Mouse (Mus musculus) liver, embryonic 12.5 days (tissue): ENCODE results near the gene Acta2. TPM values are rescaled to one million over a fixed set of nuclear protein-coding genes. Genes with fewer than 3 reads are reported as not detected.

ENCODE experiments used
- ATAC-seq: fragments of 200-750 bp; cut with Nextera tagmentation; 2 replicates; pipeline ENCODE4 v1.8.0; 2017; ENCODE audit warnings: moderate number of reproducible peaks, mild to moderate bottlenecking, moderate library complexity
- H3K27ac ChIP-seq: fragments of 300-500 bp; sonication (generic); 2 replicates; pipeline ENCODE4 v1.5.1; 2016; ENCODE audit warnings: mild to moderate bottlenecking
- H3K27me3 ChIP-seq: fragments of 300-500 bp; sonication (generic); replicated peaks from 2 replicates; pipeline ENCODE4 v1.6.1; 2016; ENCODE audit warnings: mild to moderate bottlenecking, moderate library complexity
- H3K36me3 ChIP-seq: fragments of 300-500 bp; sonication (generic); 2 replicates; pipeline ENCODE4 v1.6.1; 2016; ENCODE audit warnings: mild to moderate bottlenecking, moderate library complexity
- H3K4me1 ChIP-seq: fragments of 300-500 bp; sonication (generic); 2 replicates; pipeline ENCODE4 v1.6.1; 2016
- H3K4me2 ChIP-seq: fragments of 300-500 bp; sonication (generic); 2 replicates; pipeline ENCODE4 v1.6.1; 2016; ENCODE audit warnings: mild to moderate bottlenecking, moderate library complexity
- H3K4me3 ChIP-seq: fragments of 300-500 bp; sonication (generic); 2 replicates; pipeline ENCODE4 v1.5.1; 2016; ENCODE audit warnings: mild to moderate bottlenecking, moderate library complexity
- H3K9ac ChIP-seq: fragments of 300-500 bp; sonication (generic); 2 replicates; pipeline ENCODE4 v1.6.1; 2016; ENCODE audit warnings: mild to moderate bottlenecking, moderate library complexity
- H3K9me3 ChIP-seq: fragments of 300-500 bp; sonication (generic); replicated peaks from 2 replicates; pipeline ENCODE4 v1.6.1; 2016; ENCODE audit warnings: mild to moderate bottlenecking, moderate library complexity
- WGBS: fragments of 180-500 bp; shearing (Covaris S2); methylation state at CpG from one replicate; pipeline ENCODE4 v1.1.7; 2016; ENCODE audit not compliant: insufficient replicate concordance; 5-methylcytosine and 5-hydroxymethylcytosine counted together
- polyA plus RNA-seq: library from polyadenylated mRNA; unstranded; fragments of >200 nt; fragmentation: Nextera tagmentation; extraction: Ambion mirVana; gene quantifications from 2 replicates; pipeline ENCODE4 v1.2.1, GENCODE M21; 2016

Gene Acta2
- polyA plus RNA-seq, 1 experiment from 2014 or later = 26.4 TPM

DNA sequence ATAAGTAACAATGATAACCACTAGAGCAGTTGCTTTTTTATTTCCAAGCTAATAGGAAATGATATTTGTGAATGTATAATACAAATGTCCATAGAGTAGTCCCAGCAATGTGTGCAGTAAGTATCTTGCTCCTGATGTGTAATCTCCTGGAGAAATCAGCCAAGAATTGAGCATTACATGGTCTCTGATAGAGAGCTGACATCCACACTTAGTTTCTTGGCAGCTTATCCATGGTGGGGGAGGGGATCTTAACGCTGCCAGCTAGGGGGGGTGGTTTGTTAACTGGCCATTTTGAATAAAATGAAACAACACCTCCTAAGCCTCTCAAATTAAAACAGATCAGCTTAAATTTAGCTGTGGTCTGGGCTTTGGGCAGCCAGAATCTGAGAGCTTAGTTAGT is 13.6 kb upstream of the Acta2 start:
- ATAC-seq = no peak
- H3K27me3 ChIP-seq = no peaks in the 10 kb centered on the region
- H3K4me1 ChIP-seq = no peaks in the 10 kb centered on the region
- WGBS = 50% methylated on average over 1 of the region's 1 CpGs
- no peak overlapping the region for H3K27ac ChIP-seq
- no peaks in the 10 kb centered on the region for H3K36me3 ChIP-seq
- no peak overlapping the region for H3K4me3 ChIP-seq
- no peaks in the 10 kb centered on the region for H3K9me3 ChIP-seq
- H3K4me2 ChIP-seq = no peak overlapping the region
- no peak overlapping the region for H3K9ac ChIP-seq

DNA sequence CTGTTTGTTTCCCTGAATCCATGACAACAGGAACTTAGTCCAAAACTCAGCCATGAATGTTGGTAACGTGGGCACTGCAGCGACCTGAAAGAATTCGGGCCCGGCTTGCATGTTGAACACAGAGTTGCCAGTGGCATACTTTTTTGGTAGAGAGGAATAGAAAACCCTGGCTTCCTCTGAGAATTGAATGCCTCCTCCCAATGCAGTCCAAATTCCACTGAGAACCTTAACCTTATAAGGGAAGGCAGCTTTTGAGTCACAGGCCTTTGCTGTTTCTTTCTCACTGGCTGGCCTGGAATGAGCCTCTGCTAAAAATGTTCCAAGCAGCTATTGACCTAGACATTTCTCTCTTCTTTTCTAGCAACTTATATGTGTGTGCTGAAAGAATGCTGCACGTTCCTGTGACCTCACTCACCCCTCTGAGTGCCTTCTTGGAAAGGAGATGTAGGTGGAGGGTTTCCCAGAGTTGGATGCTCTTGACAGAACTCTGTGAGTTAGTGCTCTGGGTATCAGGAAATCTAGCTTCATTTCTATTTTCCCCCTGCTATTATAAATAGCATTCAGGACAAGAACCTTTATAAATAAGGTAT is 10.3 kb upstream of the Acta2 start:
- no peak overlapping the region for H3K4me2 ChIP-seq
- no peak overlapping the region for H3K9ac ChIP-seq
- no peaks in the 10 kb centered on the region for H3K27me3 ChIP-seq
- no peaks in the 10 kb centered on the region for H3K36me3 ChIP-seq
- no peak overlapping the region for H3K4me3 ChIP-seq
- H3K9me3 ChIP-seq = no peaks in the 10 kb centered on the region
- no peak for ATAC-seq
- no peaks in the 10 kb centered on the region; the same call in 1 of the 2 replicates for H3K4me1 ChIP-seq
- no peak overlapping the region for H3K27ac ChIP-seq
- 68% methylated on average over 5 of the region's 5 CpGs for WGBS

DNA sequence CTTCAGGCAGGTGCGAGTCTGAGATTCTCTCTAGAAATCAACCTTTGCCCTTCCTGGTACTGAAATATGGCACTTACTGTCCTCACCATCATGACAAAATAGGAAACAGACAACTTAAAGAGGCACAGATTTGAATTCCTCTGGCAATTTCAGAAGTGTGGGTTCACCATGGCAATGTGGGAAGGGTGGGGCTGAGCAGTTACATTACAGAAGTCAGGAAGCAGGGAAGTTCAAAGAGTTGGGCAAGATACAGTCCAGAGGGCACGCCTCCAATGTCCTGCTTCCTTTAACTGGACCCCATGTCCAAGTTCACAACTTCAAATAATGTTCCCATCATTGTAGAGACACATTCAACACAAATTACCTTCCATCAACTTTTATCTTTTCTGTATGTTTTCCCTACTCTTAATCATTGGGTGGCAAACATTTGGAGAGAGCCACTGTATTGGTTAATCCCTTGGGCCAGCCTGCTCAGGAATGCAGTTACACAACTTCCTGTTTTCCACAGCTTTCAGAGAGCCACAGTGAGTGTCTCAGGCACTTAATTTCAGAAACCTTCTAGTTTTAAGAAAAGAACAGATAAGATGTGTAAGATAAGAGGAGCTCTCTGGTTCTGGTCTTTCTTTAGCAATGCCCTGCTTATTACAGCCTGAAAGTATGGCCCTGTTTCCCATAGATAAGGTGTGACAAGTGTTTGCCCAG is 7.0 kb upstream of the Acta2 start:
- no peak for ATAC-seq
- no peak overlapping the region for H3K4me3 ChIP-seq
- no peaks in the 10 kb centered on the region; the same call in 1 of the 2 replicates for H3K4me1 ChIP-seq
- no peaks in the 10 kb centered on the region for H3K27me3 ChIP-seq
- H3K9me3 ChIP-seq = no peaks in the 10 kb centered on the region
- WGBS = 53% methylated on average over 2 of the region's 2 CpGs
- H3K36me3 ChIP-seq = no peaks in the 10 kb centered on the region
- no peak overlapping the region for H3K9ac ChIP-seq
- no peak overlapping the region for H3K4me2 ChIP-seq
- no peak overlapping the region for H3K27ac ChIP-seq

DNA sequence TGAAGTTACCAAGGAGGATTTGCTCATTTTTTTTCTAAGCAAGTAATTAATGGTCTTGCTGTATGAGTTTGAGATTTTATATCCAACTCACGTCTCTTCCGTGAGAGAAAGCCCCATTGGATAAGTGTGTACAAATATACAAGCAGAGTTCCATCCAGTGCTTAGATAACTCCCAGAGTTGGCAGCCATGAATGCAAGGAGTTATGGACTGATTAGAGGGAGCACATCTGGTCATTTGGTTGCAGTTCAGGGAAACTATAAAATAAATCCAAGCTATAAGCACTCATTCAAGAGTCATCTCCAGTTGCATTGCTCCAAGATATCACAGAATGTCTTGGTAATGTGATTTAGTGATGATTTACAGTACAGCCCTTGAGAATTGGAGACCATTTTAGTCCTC is 1.5 kb upstream of the Acta2 start:
- Histone ChIP-seq H3K4me1 (0 out of 2 replicates have a peak, but pooled peaks cover 4% of the 10 kb centered on the region), H3K9ac (no peak overlapping the region), H3K4me3 (no peak overlapping the region), H3K4me2 (no peak overlapping the region), H3K36me3 (no peaks in the 10 kb centered on the region), H3K9me3 (no peaks in the 10 kb centered on the region), H3K27ac (no peak overlapping the region), H3K27me3 (no peaks in the 10 kb centered on the region)
- 62% methylated on average over 2 of the region's 2 CpGs for WGBS
- ATAC-seq = no peak

DNA sequence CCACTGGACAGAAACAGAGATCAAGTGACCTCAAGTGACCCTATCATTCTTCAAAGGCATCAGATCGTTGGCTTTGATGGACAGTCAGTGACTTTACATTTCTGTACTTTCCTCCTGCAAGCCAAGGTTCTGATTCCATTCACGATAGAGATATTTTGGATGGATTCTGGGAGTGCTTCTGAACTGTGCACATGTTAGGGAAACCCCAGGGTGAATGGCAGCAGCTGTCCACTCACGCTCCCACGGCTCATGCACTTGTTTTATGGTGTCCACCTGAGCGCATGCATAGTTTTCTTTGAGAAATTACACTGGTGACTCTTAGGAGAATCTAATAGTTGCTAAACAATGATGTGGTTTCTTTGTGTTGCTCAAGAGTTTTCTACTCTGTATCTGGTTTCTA is 759 bp upstream of the Acta2 start:
- H3K27me3 ChIP-seq = no peaks in the 10 kb centered on the region
- no peaks in the 10 kb centered on the region for H3K9me3 ChIP-seq
- H3K27ac ChIP-seq = no peak overlapping the region
- H3K4me1 ChIP-seq = 0 out of 2 replicates have a peak, but pooled peaks cover 4% of the 10 kb centered on the region
- H3K4me3 ChIP-seq = no peak overlapping the region
- WGBS = 70% methylated on average over 5 of the region's 5 CpGs
- H3K9ac ChIP-seq = no peak overlapping the region
- H3K36me3 ChIP-seq = no peaks in the 10 kb centered on the region
- ATAC-seq = no peak
- no peak overlapping the region for H3K4me2 ChIP-seq

DNA sequence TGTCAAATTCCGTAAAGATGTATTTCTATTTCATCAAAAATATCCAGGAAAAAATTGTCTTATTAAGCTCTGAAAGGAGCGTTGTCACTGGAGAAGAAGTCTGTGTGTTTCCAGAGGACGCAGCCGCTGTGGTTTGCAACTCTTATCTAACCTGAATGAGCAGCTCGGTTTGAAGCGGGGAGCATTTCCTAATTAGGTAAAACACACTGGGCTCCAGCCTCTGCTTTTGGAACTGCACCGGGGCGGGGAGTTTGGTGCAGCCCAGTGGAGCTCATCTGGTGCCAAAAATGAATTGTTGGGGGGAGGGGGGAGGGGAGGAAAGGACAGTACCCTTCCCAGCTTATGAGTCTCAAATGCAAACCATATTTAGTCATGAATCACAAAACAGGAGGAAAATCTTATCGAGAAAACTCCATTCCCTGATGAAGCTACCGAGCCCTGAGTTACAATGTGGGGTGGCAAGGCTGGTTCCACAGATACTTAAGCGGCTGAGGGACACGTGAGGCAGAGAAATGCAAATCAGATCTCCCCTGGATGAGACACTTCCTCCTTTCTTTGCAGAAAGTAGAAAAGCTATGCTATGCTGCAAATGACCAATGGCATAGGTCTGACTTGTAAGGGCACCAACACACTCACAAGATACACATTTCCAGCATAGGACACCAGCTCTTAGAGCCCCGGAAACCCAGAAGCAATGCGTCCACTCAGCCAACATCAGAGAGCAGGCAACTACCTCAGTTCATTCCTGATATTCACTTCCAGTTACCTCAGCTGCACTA is 1.1 kb downstream of the Acta2 start:
- Histone ChIP-seq H3K9me3 (no peaks in the 10 kb centered on the region), H3K4me1 (0 out of 2 replicates have a peak, but pooled peaks cover 4% of the 10 kb centered on the region), H3K36me3 (no peaks in the 10 kb centered on the region), H3K27ac (no peak overlapping the region), H3K27me3 (no peaks in the 10 kb centered on the region), H3K4me2 (peak overlapping the region; percentile 33), H3K4me3 (no peak overlapping the region), H3K9ac (no peak overlapping the region)
- no peak for ATAC-seq
- WGBS = 18% methylated on average over 14 of the region's 14 CpGs

DNA sequence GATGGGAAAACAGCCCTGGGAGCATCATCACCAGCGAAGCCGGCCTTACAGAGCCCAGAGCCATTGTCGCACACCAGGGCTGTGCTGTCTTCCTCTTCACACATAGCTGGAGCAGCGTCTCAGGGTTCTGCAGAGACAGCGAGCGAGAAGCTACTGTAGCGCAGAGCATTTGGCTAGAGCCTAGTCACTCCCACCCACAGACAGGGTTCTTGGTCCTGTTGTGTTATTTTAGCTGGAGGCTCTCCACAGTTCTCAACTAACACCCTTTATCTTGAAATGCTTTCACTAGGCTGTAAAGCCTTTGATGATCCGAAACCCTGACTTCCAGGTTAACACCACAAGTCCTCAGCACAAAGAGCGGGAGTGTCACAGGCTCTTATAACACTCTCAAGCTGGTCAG is 2.9 kb downstream of the Acta2 start:
- Histone ChIP-seq H3K9me3 (no peaks in the 10 kb centered on the region), H3K4me1 (0 out of 2 replicates have a peak, but pooled peaks cover 4% of the 10 kb centered on the region), H3K4me2 (no peak overlapping the region), H3K9ac (no peak overlapping the region), H3K4me3 (no peak overlapping the region), H3K36me3 (no peaks in the 10 kb centered on the region), H3K27me3 (no peaks in the 10 kb centered on the region), H3K27ac (no peak overlapping the region)
- no peak for ATAC-seq
- 63% methylated on average over 9 of the region's 9 CpGs for WGBS

DNA sequence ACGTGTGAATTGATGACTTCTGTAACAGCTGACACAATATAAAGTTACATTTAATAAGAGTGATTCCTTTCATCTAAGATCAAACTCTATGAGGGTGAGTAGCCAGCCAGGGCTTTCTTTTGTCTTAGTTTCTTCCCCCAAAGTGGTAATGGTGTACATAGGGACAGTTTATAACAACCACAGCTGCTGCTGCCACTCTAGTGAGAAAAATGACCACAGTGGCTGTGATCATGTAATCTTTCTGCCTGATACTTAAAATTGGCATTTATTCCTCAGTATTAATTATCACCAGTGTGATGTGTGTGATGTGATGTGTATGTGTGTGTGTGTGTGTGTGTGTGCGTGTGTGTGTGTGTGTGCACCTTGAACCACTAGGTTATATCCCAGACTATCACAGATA is 3.5 kb downstream of the Acta2 start:
- WGBS = 79% methylated on average over 2 of the region's 2 CpGs
- H3K9ac ChIP-seq = no peak overlapping the region
- no peak overlapping the region for H3K27ac ChIP-seq
- no peaks in the 10 kb centered on the region for H3K9me3 ChIP-seq
- H3K27me3 ChIP-seq = no peaks in the 10 kb centered on the region
- no peak overlapping the region for H3K4me2 ChIP-seq
- no peaks in the 10 kb centered on the region for H3K36me3 ChIP-seq
- no peak for ATAC-seq
- no peak overlapping the region for H3K4me3 ChIP-seq
- H3K4me1 ChIP-seq = 0 out of 2 replicates have a peak, but pooled peaks cover 4% of the 10 kb centered on the region

DNA sequence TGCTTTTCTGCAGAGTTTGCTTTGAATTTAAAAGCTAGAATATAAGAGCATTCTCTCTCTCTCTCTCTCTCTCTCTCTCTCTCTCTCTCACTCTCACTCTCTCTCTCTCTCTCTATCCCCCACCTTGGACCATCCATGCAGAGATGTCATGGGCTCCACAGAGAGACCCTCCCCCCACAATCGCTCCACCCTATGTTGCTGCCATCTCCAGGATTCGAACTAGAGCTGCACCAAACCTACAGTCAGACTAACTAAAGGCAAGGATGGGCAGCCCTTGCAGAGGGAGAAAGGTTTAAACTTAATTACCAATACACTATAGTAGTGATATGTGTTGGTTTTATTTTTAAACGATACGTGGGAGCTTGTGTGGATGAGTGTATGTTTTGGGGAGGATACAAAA is 4.8 kb downstream of the Acta2 start:
- no peak for ATAC-seq

DNA sequence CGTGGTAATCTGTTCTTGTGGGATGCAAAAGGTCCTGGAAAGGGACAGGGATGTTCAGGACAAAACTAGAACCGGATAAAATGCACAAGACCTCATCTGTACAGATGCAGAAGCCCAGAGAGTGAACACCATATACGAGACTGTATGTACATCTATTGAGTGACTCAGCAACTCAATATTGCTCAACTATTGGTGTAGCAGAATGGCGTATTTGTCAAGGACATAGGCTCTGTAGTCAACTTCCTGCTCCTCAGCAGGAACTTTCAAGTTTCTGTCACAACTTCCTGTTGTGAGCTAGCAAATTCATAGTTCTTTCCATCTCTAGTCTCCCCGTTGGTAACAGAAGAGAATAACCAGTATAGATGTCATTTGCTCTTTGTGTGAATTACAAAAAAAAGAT is 6.8 kb downstream of the Acta2 start:
- 42% methylated on average over 5 of the region's 5 CpGs for WGBS
- no peak for ATAC-seq
- Histone ChIP-seq H3K4me3 (no peak overlapping the region), H3K4me2 (no peak overlapping the region), H3K36me3 (no peaks in the 10 kb centered on the region), H3K4me1 (0 out of 2 replicates have a peak, but pooled peaks cover 1% of the 10 kb centered on the region), H3K9me3 (no peaks in the 10 kb centered on the region), H3K27ac (no peak overlapping the region), H3K9ac (no peak overlapping the region), H3K27me3 (no peaks in the 10 kb centered on the region)

More for the DNA sequence above, 4.8 kb downstream of the Acta2 start:
- H3K27ac ChIP-seq = no peak overlapping the region
- no peaks in the 10 kb centered on the region for H3K27me3 ChIP-seq
- 0 out of 2 replicates have a peak, but pooled peaks cover 4% of the 10 kb centered on the region for H3K4me1 ChIP-seq
- no peaks in the 10 kb centered on the region for H3K36me3 ChIP-seq
- no peak overlapping the region for H3K4me2 ChIP-seq
- WGBS = 82% methylated on average over 4 of the region's 4 CpGs
- no peaks in the 10 kb centered on the region for H3K9me3 ChIP-seq
- no peak overlapping the region for H3K4me3 ChIP-seq
- H3K9ac ChIP-seq = no peak overlapping the region

DNA sequence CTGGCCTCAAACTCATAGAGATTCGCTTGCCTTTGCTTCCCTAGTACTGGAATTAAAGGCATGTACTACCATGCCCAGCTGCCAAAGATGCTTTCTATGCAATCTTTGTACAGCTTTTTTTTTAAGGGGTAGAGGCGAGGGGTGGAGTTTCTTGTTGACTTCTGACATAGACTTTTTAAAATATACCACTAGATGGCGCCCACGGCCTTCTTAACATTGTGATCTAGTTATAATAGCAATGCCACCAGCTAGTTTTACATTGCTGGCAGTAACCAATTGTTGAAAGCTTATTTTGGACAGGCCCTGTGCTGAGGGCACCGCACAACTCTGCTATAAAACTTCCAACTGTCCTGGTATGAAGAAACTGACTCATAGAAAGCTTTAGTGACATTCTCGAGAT is 11.3 kb downstream of the Acta2 start:
- no peak for ATAC-seq
- Histone ChIP-seq H3K27me3 (no peaks in the 10 kb centered on the region), H3K9me3 (no peaks in the 10 kb centered on the region), H3K27ac (no peak overlapping the region), H3K4me1 (no peaks in the 10 kb centered on the region), H3K4me3 (no peak overlapping the region), H3K4me2 (no peak overlapping the region), H3K9ac (no peak overlapping the region), H3K36me3 (no peaks in the 10 kb centered on the region)
- WGBS = 14% methylated on average over 6 of the region's 6 CpGs

DNA sequence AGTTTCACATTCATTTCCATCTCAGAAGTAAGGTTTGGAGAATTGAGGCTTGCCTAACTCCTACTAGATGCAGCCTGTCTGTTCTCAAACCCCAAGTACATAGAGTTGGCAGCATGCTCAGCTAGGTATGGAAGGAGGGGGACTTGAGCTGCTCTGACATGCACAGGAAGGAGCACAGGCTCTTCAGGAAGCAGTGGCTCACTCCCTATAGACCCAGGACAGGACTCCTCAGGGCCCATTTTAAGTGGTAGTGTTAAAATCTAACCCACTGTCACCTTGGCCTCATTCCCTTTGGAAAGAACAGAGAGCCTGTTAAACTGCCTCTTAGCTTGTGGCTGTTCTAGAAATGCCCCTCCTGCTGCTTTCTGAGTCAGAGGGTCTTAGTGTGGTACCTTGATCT is 12.5 kb downstream of the Acta2 start:
- Histone ChIP-seq H3K36me3 (no peaks in the 10 kb centered on the region), H3K4me1 (no peaks in the 10 kb centered on the region), H3K4me3 (no peak overlapping the region), H3K27ac (no peak overlapping the region), H3K9ac (no peak overlapping the region), H3K9me3 (no peaks in the 10 kb centered on the region), H3K27me3 (no peaks in the 10 kb centered on the region), H3K4me2 (no peak overlapping the region)
- ATAC-seq = no peak
